Comparison of ENCODE assay signal across 19 mouse cellular contexts in genomic region chr7:132231476-132231875, GRCm38 (mm10).
DNase-seq lines count a peak whose midpoint lies in the region; ATAC-seq lines count a peak whose summit lies in the region.
"Had no signal": no experiment of that assay in that cellular context is flagged by ENCODE, and none has a peak within 500 bp of the region (broad histone marks: within the 10 kb centered on the region; RNA-seq: fewer than 3 reads in every experiment).

No protein-coding gene starts in this region.

- 65% methylated on average over 3 of the region's 3 CpGs for WGBS in lung, embryonic 16.5 days

- peaks cover 6% of the 10 kb centered on the region; the same call in 1 of the 2 replicates for H3K4me1 ChIP-seq in lung, embryonic 16.5 days (replicated peaks; ENCODE audit: control insufficient read depth, insufficient read depth, low read length)
- H3K4me1 ChIP-seq: embryonic facial prominence, embryonic 12.5 days had no signal

- H3K27ac ChIP-seq in lung, embryonic 16.5 days (ENCODE audit: low read length): no peak overlapping the region
- H3K27ac ChIP-seq: embryonic facial prominence, embryonic 12.5 days; hindbrain, embryonic 12.5 days had no signal

- no peak overlapping the region for H3K4me3 ChIP-seq in lung, embryonic 16.5 days (ENCODE audit: low read length)
- H3K4me3 ChIP-seq: embryonic facial prominence, embryonic 12.5 days; heart, embryonic 10.5 days; hindbrain, embryonic 12.5 days had no signal

- no peaks in the 10 kb centered on the region for H3K36me3 ChIP-seq in lung, embryonic 16.5 days (ENCODE audit: control insufficient read depth, insufficient read depth, low read length)
- H3K36me3 ChIP-seq: embryonic facial prominence, embryonic 12.5 days; G1E; heart, embryonic 10.5 days had no signal

- peak; percentile 23 for DNase-seq in cerebellum, adult 9-10 months
- no peak for DNase-seq in cerebellum, postnatal 10 days
- DNase-seq in lung, postnatal 10 days: no peak
- DNase-seq in urinary bladder, postnatal 36 days (ENCODE audit: low spot score in 2 of 2): peak; percentile 49 to 67
- DNase-seq in urinary bladder, postnatal 25 days (ENCODE audit: low spot score): no peak
- DNase-seq in frontal cortex, postnatal 36 days (ENCODE audit: low spot score in 2 of 2): no peak
- DNase-seq in layer of hippocampus, adult 11-12 months (ENCODE audit: low spot score): no peak
- DNase-seq: adrenal gland, postnatal 25 days; kidney, postnatal 36 days; lung, embryonic 14.5 days; right cerebral cortex, postnatal 4 days; thymus, adult 18-20 months had no signal

- peak; percentile 21; the same call in 1 of the 2 replicates for ATAC-seq in lung, embryonic 16.5 days (ENCODE audit: low read depth)
- ATAC-seq: forebrain, embryonic 16.5 days had no signal

- H3K4me2 ChIP-seq in lung, embryonic 16.5 days (ENCODE audit: low read depth, low read length): no peak overlapping the region
- H3K4me2 ChIP-seq: embryonic facial prominence, embryonic 12.5 days; hindbrain, embryonic 12.5 days; liver, embryonic 11.5 days; lung, embryonic 14.5 days had no signal

- no peak overlapping the region for H3K9ac ChIP-seq in lung, embryonic 16.5 days (ENCODE audit: low read length)
- H3K9ac ChIP-seq: embryonic facial prominence, embryonic 12.5 days; hindbrain, embryonic 12.5 days; lung, embryonic 14.5 days had no signal

- H3K9me3 ChIP-seq in lung, embryonic 16.5 days (ENCODE audit: control insufficient read depth, low read length): no peaks in the 10 kb centered on the region
- H3K9me3 ChIP-seq: embryonic facial prominence, embryonic 12.5 days; heart, embryonic 10.5 days; hindbrain, embryonic 12.5 days had no signal

- no peaks in the 10 kb centered on the region for H3K27me3 ChIP-seq in lung, embryonic 16.5 days (ENCODE audit: control insufficient read depth, insufficient read depth, low read depth, low read length)
- H3K27me3 ChIP-seq: embryonic facial prominence, embryonic 12.5 days; hindbrain, embryonic 12.5 days had no signal

Comparison
In these comparisons a context has a peak if more than half of its experiments do, and no peak if none do; other contexts are left out.
1. DNase-seq: peak in cerebellum, adult 9-10 months (single experiment) and urinary bladder, postnatal 36 days (2 of 2); none in cerebellum, postnatal 10 days (0 of 2), lung, postnatal 10 days (single experiment), urinary bladder, postnatal 25 days (single experiment), frontal cortex, postnatal 36 days (0 of 2) and layer of hippocampus, adult 11-12 months (single experiment).